Mouse (Mus musculus): Measurements from ENCODE around the gene Mybbp1a. TPM values are rescaled to one million over a fixed set of nuclear protein-coding genes. Genes with fewer than 3 reads are reported as not detected.

The Mybbp1a gene
- total RNA-seq (2023), result 100 to 1,000 TPM; 155 to 165 TPM

DNA sequence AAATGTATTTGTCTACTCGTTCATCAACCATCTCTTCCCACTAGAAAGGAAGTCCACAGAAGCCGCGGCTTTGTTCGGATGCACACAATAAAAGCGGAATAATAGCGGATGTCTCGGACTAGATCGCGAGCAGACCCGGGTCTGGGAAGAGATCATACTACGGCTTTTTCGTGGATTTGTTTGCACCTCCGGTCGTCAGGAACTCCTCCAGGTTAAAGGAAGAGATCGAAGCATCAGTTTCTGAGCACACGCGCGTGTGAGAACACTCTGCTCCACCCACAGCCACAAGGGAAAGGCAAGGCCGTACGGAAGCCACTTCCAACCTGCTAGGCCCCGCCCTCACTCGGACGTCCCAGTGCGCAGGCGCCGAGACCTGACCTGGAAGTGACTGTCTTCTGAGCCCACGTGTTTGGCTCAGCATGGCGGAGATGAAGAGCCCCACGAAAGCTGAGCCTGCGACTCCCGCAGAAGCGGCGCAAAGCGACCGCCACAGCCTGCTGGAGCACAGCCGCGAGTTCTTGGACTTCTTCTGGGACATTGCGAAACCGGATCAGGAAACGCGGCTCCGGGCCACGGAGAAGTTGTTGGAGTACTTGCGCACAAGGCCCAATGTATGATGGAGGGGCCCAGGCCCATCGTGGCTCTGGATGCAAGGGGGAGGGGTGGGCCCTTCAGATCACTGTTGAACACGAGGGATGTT lies at the start of gene Mybbp1a:
Mybbp1a (plus strand) TSS at position 391 of the 700 bp plus-strand sequence.

DNA sequence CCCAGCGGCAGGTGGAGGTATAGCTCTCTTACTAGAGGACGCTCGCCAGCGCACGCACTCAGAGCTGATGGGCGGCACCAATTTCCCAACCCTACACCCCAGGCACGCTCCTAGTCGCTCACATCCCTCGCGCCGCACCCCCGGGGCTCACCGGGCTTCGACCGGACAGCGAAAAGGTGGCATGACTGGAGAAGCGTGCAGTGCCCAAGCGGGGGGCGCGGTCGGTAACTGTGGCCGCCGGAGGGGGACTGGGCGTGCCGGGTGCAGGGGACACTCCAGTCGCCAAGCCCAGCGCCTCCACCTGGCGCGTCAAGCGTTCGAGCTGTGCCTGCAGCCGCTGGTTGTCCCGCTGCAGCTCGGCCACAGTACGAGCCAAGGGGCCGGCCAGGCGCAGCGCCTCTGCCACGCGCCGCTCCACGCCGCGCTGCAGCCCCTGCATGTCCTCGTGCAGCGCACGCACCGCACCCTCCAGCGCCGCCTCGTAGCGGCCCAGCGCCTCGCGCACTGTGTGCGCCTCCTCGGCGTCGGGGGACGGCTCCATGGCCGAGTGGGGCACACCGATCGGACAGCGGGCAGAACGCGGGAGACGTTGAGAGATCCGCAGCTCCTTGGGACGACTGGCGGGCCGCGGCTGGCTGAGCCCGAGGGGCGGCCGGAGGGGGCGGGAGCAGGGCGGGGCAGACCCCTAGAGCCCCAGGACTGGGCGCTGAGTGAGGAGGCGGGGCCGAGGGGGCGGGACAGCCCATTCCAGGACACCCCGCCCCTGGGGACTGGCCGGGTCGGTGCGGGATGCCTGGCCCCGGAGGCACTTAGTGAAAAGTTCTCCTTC lies 29.8 kb upstream of the Mybbp1a start, which contains the start of gene Smtnl2:
Smtnl2 (minus strand) TSS at position 621 of the 829 bp plus-strand sequence.

DNA sequence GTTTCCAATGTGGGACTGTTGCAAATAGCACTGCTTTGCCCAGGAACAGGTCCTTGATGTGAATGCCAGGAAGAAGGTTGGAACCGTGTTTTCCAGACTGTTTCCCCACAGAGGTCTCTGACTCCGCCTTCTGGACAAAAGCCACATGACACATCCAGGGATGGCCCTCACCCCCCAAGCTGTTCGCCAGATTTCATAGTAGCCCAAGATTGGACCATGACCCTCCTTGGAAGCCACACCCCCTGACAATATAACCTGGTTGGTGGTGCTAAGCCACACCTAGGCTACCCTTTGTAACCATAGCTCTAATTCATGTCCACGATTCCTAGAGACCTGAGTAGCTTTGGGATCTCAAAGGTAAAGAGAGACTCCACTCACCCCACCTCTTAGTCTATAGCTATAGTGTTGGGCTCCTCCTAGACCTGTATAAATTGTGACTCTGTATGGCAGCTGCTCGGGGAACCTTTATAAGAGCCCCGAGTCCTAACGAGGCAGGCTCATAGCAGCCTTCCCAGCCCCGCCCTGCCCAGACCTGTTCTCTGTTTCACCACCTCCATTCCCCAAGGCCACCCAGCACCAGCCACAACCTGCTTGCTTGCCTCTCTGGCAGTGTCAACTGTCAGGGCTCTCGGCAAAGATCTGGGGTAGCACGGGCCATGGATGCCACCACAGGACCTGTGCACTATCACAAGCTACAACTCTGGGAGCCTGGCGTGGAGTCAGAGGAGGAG lies 6.0 kb upstream of the Mybbp1a start, which contains the start of gene Ggt6:
Ggt6 (plus strand) TSS at position 564 of the 731 bp plus-strand sequence.

DNA sequence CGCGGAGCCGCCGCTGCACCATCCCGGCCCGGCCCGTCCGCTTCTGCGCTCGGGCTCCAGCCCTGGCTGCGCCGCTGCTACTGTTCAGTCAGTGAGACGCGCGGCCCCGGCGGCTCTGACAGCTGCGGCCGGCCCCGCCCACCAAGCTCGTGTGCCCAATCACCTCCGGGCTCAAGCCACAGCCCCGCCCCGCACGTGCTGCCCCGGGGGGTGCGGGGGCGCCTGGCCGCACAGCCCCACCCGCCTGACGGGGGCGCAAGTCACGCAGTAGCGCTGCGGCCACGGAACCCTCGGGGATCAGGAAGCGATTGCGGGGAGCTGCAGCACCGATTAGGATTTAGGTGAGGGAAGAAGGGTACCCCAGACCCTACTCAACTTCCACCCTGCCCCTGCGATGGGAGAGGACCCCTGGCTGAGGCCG lies 48.7 kb downstream of the Mybbp1a start, which contains the start of gene Spns2:
Spns2 (minus strand) TSS at position 24 of the 421 bp plus-strand sequence.

Other genes with a start within 250 kb of the Mybbp1a start
- gene Gm43951, start 234.5 kb upstream of the Mybbp1a start, total RNA-seq (2023), result under 1 TPM; 0.49 to 0.80 TPM
- 10 to 100 TPM; 17.7 to 21.2 TPM for gene 4933427D14Rik, start 233.9 kb upstream of the Mybbp1a start, total RNA-seq (2023)
- gene Txndc17, start 233.8 kb upstream of the Mybbp1a start, total RNA-seq (2023), result 10 to 100 TPM; 22.7 to 28.5 TPM
- 10 to 100 TPM; 31.4 to 37.4 TPM for gene Med31, start 225.8 kb upstream of the Mybbp1a start, total RNA-seq (2023)
- not detected for gene Slc13a5, start 174.1 kb upstream of the Mybbp1a start, total RNA-seq (2023)
- 10 to 100 TPM; 33.4 to 56.4 TPM for gene Xaf1, start 139.7 kb upstream of the Mybbp1a start, total RNA-seq (2023)
- under 1 TPM in 1 of 2 experiments, not detected in 1; 0.64 TPM for gene Fbxo39, start 126.9 kb upstream of the Mybbp1a start, total RNA-seq (2023)
- not detected for gene Tekt1, start 78.9 kb upstream of the Mybbp1a start, total RNA-seq (2023)
- gene Smtnl2, start 29.6 kb upstream of the Mybbp1a start, total RNA-seq (2023), result 1 to 10 TPM in 1 of 2 experiments, not detected in 1; 1.0 TPM
- not detected for gene Ggt6, start 5.8 kb upstream of the Mybbp1a start, total RNA-seq (2023)
- 10 to 100 TPM; 41.9 to 59.0 TPM for gene Spns2, start 48.5 kb downstream of the Mybbp1a start, total RNA-seq (2023)
- gene Spns3, start 109.2 kb downstream of the Mybbp1a start, total RNA-seq (2023), result 10 to 100 TPM; 12.5 to 12.6 TPM
- gene Ube2g1, start 165.9 kb downstream of the Mybbp1a start, total RNA-seq (2023), result 10 to 100 TPM; 37.2 to 44.9 TPM
- 100 to 1,000 TPM; 111 to 117 TPM for gene Ankfy1, start 248.7 kb downstream of the Mybbp1a start, total RNA-seq (2023)

Measured in B cell, adult 67 days (primary cell).